Mouse (Mus musculus): Measurements from ENCODE around the gene Vwa7.
"Not testable (repeated sequence)": the region's sequence is repeated elsewhere in the genome, so short reads cannot be mapped to it uniquely, and the experiment has no call there.

Vwa7 gene

GRCm38 (mm10) chr17:35016376-35016775 lies at the start of gene Vwa7:
Gene Vwa7, plus strand, starts transcription at chr17:35016579.
- DNase-seq (ENCODE audit: low spot score in 2 of 2) = no peak

GRCm38 (mm10) chr17:34969822-34970221 lies 46.6 kb upstream of the Vwa7 start, which contains the start of gene Gm20481:
Gene Gm20481, plus strand, starts transcription at chr17:34969912.
- DNase-seq (ENCODE audit: low spot score in 2 of 2) = not testable (repeated sequence)

- DNase-seq (ENCODE audit: low spot score in 2 of 2) = not testable (repeated sequence)
Observed at GRCm38 (mm10) chr17:34970850-34971249, 45.5 kb upstream of the Vwa7 start.

- not testable (repeated sequence) for DNase-seq (ENCODE audit: low spot score in 2 of 2)
Observed at GRCm38 (mm10) chr17:34971694-34972068, 44.7 kb upstream of the Vwa7 start.

- DNase-seq (ENCODE audit: low spot score in 2 of 2) = peak; percentile 57 to 74
Observed at GRCm38 (mm10) chr17:34972069-34972749, 44.2 kb upstream of the Vwa7 start, which contains the start of the genes Hspa1a and Hspa1l. Gene Hspa1a, minus strand, starts transcription at chr17:34972156. Gene Hspa1l, plus strand, starts transcription at chr17:34972703.

- no peak for DNase-seq (ENCODE audit: low spot score in 2 of 2)
Observed at GRCm38 (mm10) chr17:34975581-34976492, 40.5 kb upstream of the Vwa7 start.

- DNase-seq (ENCODE audit: low spot score in 2 of 2) = no peak
Observed at GRCm38 (mm10) chr17:34977000-34977399, 39.4 kb upstream of the Vwa7 start.

GRCm38 (mm10) chr17:34978239-34978638 lies 38.1 kb upstream of the Vwa7 start:
- no peak for DNase-seq (ENCODE audit: low spot score in 2 of 2)

- DNase-seq (ENCODE audit: low spot score in 2 of 2) = no peak
Observed at GRCm38 (mm10) chr17:34979631-34980030, 36.7 kb upstream of the Vwa7 start.

GRCm38 (mm10) chr17:34980655-34981054 lies 35.7 kb upstream of the Vwa7 start:
- DNase-seq (ENCODE audit: low spot score in 2 of 2) = no peak

- DNase-seq (ENCODE audit: low spot score in 2 of 2) = peak; percentile 81 to 89
Observed at GRCm38 (mm10) chr17:34981690-34982180, 34.6 kb upstream of the Vwa7 start, which contains the start of gene Lsm2. Gene Lsm2, plus strand, starts transcription at chr17:34981862.

GRCm38 (mm10) chr17:34982328-34982727 lies 34.1 kb upstream of the Vwa7 start:
- no peak for DNase-seq (ENCODE audit: low spot score in 2 of 2)

GRCm38 (mm10) chr17:34984218-34984617 lies 32.2 kb upstream of the Vwa7 start:
- no peak for DNase-seq (ENCODE audit: low spot score in 2 of 2)

- DNase-seq (ENCODE audit: low spot score in 2 of 2) = no peak
Observed at GRCm38 (mm10) chr17:34994751-34995150, 21.6 kb upstream of the Vwa7 start.

GRCm38 (mm10) chr17:34995192-34995591 lies 21.2 kb upstream of the Vwa7 start:
- not testable (repeated sequence) for DNase-seq (ENCODE audit: low spot score in 2 of 2)

- not testable (repeated sequence) for DNase-seq (ENCODE audit: low spot score in 2 of 2)
Observed at GRCm38 (mm10) chr17:34995927-34996326, 20.5 kb upstream of the Vwa7 start.

- no peak for DNase-seq (ENCODE audit: low spot score in 2 of 2)
Observed at GRCm38 (mm10) chr17:34996411-34997141, 19.8 kb upstream of the Vwa7 start.

GRCm38 (mm10) chr17:34997142-34997483 lies 19.3 kb upstream of the Vwa7 start:
- no peak for DNase-seq (ENCODE audit: low spot score in 2 of 2)

GRCm38 (mm10) chr17:34998526-34999430 lies 17.6 kb upstream of the Vwa7 start:
- no peak for DNase-seq (ENCODE audit: low spot score in 2 of 2)

- DNase-seq (ENCODE audit: low spot score in 2 of 2) = not testable (repeated sequence)
Observed at GRCm38 (mm10) chr17:34999871-35000716, 16.3 kb upstream of the Vwa7 start.
